Mouse (Mus musculus): Measurements from ENCODE around the gene Zbtb32.

DNA sequence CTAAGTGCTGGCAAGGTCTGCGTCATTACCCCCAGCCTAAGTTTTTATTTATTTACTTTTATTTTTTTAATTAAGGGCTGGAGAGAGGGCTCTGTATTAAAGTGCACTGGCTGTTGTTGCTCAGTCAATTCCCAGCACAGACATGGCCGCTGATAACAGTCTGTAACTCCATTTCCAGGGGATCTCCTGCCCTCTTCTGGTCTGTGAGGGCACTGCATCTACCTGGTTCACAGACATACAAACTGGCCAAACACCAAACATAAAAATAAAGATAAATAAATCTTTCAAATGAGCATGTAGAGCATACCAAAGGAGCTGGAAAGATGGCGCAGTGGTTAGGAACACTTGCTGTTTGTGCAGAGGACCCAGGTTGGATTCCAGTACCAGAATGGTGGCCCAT, 20.5 kb upstream of the Zbtb32 start:
- peak; percentile 36; the same call in 1 of the 2 replicates for TF ChIP-seq CTCF (IDR thresholded peaks at IDR 0.05; ENCODE audit: insufficient read depth, low read length)
- no peak for TF ChIP-seq POLR2A (IDR thresholded peaks at IDR 0.05; ENCODE audit: borderline replicate concordance, extremely low read depth, low read depth, low read length)

All from lung, adult 2 months (tissue).